Mouse (Mus musculus) testis, postnatal 10 days (tissue): ENCODE measurements around the gene Zfp358.

Experiments used
- DNase-seq: peaks from one replicate; pipeline ENCODE4 v3.0.0; 2021; ENCODE audit warnings: low spot score

Zfp358 gene

DNA sequence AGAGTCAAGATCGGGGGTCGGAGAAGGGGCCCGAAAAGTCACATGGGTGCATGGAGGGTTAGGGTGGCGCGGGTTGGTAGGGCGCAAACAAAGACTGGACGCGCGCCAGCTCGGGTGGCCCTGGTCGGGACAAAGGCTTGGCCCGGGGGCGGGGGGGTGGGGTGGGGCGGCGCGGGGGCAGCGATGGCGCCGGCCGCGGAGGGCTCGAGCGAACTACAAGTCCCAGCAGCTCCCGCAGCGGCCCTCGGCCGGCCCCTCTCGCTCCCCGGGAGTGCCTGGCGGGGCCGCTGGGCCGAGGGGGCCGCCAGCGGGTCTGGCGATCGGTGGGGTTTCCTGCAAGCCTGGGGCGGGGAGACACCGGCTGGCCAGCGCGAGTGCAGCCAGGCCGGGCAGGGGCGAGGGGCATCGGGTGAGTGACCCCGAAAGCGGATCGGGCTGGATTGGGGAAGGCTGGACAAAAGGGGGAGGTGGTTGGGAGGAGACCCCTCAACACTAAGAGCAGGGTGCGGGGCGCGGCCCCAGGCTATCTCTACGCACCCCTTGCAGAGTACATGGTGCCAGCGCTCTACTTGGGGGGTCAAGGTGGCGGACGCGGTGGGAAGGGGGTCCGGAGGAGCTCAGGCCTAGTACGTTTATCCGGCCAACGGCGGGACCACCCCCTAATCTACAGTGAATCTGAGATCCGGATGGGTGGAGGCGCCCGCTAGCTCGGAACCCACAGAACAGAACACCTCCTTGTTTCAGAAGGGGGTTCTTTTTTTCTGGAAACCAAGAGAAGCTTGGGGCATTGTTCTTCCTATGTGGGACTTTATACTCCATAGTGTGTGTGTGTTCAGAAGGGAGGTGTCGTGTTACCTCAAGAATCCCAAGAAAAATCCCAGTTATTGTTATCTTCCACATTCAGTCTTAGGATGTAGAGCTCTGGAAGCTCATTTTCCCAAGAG is at the start of gene Zfp358:
TSS of gene Zfp358 (plus strand) at position 238 of the 944 bp plus-strand sequence.
- peak; percentile 88 for DNase-seq

DNA sequence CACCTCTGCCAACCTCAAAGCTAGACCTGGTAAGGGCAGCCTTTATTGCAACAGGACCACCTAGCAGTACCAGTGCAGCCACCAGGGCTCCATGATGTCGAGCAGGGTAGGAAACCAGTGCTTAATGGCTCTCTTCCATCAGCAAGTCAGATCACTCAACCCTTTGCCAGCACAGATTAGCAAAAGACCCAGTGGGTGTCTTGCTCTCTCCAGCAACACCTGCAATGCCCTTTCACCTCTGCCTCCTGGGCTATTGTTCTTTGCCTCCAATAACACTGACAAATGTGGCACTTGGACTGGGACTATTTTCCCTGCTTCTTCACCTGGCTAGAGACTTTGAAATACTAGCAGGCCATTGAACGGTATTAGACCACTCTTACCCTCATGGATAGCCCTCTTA is 43.7 kb upstream of the Zfp358 start:
- no peak for DNase-seq

DNA sequence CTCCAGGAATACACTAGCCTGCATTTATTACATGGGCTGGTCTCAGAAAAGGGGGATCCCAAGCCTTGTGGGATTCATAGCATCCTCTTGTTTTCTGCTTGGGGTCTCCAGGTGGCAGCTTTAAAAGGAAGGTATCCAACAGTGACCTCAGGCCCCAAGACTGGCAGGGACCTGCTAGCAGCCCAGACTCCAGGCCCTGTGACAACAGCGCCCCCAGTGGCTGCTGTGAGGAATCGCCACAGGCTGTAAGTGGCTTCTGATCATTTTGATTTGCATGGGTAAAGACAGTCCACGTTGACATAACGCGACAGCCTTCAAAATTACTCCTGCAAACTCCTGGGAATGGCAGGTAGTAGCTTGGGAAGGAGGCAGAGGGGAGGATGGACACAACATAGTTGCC is 42.3 kb upstream of the Zfp358 start:
- peak; percentile 80 for DNase-seq

DNA sequence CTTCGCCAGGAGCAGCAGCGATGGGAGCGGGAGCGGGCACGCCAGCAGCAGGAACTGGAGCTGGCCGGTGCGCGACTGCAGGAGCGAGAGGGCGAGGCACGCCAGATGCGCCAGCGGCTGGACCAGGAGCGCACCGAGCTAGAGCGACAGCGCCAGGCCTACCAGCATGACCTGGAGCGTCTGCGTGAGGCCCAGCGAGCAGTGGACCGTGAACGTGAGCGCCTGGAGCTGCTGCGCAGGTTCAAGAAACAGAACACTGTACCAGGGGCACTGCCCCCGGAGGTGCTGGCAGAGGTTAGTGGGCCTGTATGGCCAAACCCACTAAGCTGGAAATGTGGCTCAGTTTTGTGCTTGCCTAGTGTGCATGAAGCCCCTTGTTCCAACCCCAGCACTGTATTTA is 40.9 kb upstream of the Zfp358 start:
- DNase-seq: no peak

DNA sequence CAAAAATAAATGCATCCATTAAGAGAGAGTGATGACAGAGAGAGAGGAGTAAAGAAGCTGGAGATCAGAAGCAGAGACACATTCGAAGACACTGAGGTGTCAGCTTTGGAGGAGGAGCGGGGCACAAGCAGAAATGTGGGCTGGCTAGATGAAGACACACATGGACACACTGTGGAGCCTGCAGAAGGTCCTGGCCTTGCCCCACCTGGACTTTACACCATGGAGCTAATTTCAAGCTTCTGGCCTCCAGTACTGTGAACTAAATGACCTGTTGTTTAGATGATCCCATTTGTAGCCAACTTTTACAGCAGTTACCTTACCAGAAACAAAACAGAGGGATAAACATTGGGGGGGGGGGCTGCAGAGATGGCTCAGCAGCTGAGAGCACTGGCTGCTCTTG is 29.7 kb upstream of the Zfp358 start:
- DNase-seq: no peak

DNA sequence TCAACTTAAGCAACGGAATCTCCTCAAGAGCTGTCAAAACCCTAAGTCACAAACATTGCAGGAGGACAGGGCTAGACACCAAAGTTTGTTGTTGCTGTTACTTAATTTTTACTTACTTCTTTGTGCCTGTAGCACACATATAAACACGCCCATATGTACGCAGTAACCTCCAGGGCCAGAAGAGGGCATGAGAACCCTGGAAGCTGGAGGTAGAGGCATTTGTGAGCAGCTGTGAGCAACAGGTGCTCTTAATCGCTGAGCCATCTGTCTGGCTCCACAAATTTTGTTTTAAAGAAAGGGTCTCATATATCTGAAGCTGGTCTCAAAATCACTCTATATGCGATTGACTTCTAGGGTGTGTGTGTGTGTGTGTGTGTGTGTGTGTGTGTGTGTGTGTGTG is 28.6 kb upstream of the Zfp358 start:
- DNase-seq: no peak

DNA sequence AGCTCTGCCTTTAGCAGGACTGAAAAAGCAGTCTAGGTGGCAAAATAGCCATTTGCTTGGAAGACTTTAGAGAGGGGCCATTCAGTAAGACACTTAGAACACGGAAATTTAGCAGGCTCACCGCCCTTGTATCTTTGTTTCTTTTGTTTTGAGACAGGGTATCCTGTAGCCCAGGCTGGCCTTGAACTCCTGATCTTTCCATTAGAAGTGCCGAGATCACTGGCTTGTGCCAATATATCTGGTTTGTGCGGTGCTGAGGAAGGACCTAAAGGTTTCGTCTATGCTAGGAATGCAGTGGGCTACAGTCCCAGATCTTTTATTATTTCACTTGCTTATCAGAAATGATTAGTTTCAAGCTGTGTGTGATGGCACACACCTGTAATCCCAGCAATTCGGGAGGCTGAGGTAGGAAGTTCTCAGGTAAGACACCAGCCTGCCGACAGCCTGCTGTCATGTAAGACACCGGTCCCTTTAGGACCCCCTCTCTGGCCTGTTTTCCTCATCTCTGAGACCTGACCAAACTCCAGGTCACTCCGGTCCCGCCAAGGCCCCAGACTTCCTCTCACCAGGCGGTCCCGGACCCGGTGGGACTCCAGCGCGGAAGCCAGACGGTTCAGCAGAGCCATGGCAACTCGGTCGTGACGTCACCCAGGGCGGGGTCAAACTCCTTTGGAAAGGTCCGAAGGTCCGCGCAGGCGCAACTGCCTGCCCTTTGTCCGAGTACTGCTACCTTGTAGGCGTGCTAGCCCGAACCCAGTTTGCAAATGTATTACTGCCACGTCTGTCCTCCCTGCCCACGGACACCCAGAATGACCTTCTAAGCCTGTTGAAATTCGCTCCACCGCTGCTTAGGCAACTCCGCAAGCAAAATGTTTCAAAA is 25.7 kb upstream of the Zfp358 start, which contains the start of gene Pex11g:
TSS of gene Pex11g (minus strand) at position 675 of the 880 bp plus-strand sequence.
- DNase-seq: peak; percentile 99

DNA sequence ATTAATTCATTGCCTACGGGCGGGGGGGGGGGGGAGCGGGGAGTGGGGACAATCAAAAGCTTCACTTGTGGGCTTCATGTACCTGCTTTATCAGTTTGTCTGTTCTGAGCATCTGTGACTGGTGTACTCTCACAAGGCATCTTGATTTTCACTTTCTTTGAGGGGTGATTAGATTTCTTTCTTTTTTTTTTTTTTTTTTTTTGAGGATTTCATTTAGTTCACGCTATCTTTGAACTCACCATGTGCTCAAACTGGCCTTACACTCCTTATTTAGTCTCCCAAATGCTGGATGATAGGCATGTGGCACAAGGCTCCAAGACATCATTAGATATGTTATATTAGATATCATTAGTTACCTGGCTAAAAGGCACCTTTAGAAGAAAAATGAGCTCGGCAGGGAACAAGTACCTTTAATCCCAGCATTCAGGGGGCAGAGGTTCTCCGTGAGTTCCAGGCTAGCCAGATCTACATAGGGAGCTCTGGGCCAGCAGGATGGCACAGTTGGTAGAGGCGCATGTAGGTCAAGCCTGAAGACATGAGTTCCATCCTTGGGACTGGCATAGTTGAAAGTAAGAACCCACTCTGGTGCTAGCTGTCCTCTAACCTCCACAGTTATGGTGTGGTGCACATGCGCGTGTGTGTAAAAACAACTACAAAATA is 24.9 kb upstream of the Zfp358 start:
- DNase-seq: no peak

DNA sequence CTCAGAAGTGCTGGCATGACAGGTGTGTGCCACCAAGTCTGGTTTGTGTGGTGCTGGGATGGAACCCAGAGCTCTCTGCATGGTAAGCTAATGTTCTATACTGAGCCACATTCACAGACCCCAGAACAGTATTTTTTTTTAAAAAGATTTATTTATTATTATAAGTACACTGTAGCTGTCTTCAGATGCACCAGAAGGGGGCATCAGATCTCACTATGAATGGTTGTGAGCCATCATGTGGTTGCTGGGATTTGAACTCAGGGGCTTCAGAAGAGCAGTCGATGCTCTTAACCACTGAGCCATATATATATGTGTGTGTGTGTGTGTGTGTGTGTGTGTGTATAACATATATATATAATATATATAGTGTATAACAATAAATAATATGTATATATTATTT is 24.1 kb upstream of the Zfp358 start:
- DNase-seq: no peak

DNA sequence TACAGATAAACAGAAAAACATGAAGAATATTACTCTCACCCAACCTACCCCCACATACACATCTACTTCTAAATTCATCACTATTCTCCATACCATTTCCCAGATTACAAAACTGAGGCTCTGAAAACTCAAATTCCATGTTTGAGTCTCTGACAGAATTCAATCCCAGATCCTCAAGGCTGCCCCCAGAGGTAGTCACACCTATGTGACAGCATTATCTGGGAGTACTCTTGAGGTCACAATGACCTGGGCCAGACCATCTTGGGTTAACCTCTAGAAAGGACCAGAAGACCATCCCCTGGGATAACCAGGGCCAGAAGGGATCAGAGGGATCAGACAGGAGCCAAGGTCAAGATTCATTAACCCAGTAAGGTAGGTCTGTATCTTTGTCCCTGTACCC is 22.4 kb upstream of the Zfp358 start, which contains the start of gene Tex45:
TSS of gene Tex45 (plus strand) at position 301 of the 400 bp plus-strand sequence.
- no peak for DNase-seq

DNA sequence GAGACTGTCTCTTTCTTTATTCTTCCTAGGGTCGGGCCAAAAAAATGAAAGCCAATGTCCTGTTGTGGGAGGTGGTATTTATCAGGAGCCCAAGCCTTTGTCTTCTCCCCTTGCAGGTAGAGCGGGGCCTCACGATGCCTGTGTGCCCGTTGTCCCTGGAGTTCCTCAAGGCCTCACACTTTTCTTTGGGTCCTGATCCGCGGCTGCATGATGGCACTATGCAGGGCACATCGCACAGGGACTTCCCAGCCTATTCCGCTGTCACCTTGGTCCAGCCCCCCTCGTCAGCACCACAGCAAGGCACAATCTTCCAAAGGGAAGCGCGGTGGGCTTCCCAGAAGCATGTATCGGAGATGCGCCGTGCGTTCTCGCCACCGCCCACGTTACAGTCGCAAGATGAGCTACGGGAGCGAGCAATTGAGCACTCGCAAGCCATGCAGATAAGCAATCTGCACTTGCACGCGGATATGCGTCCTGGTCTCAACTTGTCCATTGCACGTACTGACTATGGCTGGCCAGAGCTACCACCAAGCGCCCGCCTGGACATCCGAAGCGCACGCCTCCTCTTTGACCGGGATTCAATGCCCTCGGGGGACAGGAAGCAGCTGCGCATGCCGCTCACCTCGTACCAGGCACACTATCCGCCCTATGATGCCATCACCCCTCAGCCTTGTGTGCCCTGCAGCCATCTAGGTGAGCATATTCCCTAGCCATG is 17.1 kb upstream of the Zfp358 start:
- no peak for DNase-seq

DNA sequence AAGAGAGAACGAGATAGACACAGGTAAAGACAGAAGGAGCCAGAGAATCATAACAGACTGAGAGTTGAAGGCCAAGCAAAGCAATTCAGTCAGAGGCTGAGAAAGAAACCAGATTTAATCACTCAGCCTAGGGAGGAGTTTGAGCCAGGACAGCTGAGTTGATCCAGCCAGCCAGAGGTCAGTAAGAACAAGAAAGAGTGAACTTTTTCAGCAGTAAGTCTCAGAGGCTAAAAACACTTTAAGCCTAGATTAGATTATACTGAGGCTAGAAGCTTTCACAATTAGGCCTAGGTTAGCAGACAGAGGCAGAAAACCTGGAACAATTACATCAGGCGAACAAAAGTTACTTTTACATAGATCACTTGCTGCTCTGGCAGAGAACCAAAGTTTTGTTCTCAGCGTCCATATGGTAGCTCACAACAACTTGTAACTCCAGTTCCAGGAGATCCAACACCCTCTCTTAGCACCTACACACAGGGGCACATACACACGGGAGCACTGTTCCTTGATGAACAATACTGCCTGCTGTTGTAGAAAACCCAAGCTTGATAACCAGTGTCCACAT is 12.6 kb upstream of the Zfp358 start:
- no peak for DNase-seq

DNA sequence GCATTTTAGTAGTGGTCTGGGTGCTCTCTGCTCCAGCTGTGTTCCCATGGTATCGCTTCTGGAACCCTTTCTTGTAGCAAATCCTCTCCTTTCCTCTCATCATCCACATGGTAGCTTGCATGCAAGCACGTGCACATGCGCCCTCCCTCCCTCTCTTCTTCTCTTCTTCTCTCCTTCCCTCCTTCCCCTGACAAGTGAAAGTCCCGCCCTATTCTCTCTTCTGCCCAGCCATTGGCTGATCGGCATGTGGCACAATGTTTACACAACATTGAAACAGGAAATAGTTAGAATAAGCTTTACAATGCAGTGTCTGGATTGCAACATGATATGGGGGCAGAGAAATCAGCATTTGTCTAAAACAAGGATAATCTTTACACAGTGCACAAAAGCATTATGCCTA is 11.3 kb upstream of the Zfp358 start:
- DNase-seq: no peak

DNA sequence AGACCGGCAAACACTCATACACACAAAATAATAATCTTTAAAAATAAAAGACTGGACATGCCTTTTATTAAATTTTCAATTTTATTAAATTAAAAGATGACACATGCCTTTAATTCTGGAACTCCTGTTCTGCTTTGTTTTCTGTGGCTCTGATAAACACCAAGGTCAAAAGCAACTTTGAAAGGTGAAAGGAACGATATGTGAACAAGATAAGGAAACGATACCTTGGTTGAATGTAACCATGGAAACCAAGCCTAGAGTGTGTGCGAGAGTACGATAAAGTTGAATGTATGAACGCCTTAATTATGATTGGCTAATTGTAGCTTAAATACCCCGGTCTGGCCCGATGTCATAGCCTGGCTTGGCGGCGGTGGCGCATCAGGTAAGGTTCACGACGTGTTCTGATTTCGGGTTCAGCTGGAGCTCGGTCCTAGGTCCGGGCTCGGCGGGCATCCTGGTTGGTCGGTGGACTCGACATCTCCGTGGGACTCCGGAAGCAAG is 10.6 kb upstream of the Zfp358 start:
- DNase-seq: no peak

DNA sequence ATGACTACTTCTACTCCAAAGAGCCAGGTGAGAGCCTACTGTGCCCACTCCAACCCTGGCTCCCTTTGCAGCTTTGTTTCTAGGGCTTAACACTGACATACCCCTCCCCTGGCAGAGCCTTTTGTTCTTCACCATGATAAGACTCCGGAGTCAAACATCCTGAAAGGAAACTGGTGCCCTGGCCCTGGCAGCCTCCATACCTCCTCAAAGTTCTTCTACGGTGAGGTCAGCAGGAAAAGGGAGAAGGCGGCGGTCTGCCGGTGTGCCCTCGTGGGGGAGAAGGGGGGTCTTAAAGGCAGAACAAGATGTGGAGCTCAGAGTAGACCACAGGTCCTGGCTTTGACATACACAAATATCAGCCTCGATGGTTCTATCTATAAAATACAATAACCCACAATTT is 9.4 kb upstream of the Zfp358 start:
- no peak for DNase-seq

DNA sequence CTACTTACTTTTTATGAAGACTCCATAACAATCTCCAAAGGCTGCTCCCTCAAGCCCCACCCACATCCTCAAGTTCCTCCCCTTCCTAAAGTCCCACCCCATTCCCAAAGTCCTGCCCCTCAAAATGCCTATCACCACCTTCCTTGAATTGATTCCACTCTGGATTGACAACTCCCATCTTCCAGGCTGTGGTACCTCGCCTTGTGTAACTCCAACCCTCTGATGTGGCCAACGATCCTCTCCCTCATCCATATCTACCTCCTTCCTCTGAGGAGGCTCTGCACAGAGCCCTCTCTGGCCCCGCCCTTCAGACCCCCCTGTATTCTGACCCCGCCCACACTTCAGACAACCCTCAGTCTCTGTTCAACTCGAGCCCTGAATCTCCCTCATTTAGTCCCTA is 7.7 kb upstream of the Zfp358 start:
- no peak for DNase-seq

DNA sequence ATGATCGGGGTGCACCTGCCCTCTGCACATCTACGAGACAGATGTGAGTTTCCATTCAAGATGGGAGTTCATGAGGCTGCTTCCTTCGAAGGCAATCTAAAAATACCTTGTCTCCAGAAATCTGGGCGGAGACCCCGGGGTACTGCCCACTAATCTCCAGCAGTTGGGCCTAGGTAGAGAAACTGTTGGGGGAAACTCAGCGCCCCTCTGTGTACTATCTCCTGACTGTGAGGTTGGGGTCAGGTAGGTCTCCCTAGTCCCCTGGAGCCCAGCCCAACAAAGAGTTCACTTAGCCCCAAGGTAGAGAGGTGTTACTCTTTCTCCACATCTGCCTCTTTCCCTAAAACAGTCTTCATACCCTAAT is 889 bp downstream of the Zfp358 start:
- DNase-seq: no peak

DNA sequence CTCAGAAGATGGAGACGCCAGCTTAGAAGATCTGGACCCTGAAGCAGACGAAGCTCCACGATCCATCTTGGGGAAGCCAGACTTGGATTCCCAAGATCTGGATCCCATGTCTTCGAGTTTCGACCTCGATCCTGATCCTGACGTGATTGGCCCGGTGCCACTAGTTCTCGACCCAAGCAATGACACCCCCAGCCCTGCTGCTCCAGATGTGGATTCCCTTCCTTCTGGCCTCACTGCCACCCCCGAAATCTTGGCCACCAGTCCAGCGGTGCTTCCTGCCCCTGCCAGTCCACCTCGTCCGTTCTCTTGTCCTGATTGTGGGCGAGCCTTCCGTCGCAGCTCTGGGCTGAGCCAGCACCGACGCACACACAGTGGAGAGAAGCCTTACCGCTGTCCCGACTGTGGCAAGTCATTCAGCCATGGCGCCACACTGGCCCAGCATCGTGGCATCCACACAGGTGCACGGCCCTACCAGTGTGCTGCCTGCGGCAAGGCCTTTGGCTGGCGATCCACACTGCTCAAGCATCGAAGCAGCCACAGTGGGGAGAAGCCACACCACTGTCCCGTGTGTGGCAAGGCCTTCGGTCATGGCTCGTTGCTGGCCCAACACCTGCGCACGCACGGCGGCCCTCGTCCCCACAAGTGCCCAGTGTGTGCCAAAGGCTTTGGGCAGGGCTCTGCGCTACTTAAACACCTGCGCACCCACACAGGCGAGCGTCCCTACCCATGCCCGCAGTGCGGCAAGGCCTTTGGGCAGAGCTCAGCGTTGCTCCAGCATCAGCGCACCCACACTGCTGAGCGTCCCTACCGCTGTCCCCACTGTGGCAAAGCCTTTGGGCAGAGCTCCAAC is 2.9 kb downstream of the Zfp358 start:
- peak; percentile 62 for DNase-seq

DNA sequence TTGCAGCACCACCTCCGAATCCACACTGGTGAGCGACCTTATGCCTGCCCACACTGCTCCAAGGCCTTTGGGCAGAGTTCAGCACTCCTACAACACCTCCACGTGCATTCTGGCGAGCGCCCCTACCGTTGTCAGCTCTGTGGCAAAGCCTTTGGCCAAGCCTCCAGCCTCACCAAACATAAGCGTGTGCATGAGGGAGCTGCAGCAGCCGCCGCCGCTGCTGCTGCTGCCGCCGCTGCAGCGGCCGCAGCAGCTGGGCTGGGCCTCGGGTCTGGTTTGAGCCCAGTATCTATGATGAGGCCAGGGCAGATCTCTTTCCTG is 3.5 kb downstream of the Zfp358 start:
- no peak for DNase-seq

DNA sequence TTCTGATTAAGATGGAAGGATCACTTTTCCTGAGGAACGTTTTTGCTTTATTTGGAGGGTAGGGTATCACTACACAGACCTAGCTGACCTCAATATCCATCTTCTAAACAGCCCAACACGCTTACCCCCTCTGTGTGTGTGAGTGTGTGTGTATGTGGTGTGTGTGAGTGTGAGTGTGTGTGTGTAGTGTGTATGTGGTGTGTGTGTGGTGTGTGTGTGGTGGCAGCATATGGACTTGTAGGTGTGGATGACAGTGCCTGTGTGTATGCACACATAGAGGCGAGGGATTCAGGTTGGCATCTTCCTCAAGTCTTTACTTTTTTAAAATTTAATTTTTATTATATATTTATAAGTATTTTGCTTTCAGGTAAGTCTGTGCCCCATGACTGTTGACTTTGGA is 5.6 kb downstream of the Zfp358 start:
- DNase-seq: no peak
